ENCODE assay signal across 15 mouse cellular contexts in the genomic region with DNA sequence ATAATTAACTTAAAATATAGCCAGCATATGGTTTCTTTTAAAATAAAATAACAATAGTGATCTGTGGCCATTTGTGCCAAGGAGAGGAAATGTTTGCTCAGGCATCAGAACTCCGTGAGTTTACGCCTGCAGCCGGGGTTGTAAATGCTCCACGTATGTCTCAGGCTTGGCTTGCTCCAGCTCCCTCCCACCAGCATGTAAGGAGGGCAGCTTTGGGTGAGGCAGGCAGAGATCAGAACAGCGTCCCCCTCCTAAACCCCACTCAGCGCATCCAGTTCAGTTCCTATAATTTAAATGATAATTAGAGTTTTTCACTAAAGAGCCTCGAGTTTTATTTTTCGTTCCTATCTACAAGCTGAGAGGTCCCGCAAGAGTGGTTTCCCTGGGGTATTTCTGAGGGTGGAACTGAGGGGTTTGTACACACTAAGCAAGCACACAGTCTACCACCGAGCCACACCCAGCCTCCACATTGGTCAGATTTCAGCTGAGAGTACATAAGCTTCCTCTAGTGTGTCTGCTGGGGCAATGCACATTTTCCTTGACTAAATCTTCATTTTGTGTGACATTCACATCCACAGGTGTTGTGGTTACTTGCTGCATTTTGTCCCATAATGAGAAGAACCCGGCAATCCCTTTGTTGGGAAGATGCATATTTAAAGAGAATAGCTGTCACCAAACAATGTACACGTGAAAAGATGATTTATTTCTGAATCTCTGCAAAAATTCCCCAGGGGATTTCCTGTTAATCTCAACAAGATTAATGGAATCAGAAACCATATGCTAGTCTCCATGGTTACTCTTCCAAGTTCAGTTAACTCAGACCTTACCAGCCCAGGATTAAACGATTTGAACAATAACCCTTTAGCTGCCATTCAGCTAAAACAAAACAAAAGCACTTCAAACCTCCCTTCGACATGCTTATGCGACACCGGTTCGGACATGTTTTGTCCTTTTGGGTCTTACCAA.
A peak's percentile ranks its signal among the peaks of the same experiment; 100 is the strongest.
DNase-seq lines count a peak whose midpoint lies in the region; ATAC-seq lines count a peak whose summit lies in the region.
"Had no signal": no experiment of that assay in that cellular context is flagged by ENCODE, and none has a peak within 500 bp of the region (broad histone marks: within the 10 kb centered on the region; RNA-seq: fewer than 3 reads in every experiment).

No protein-coding gene starts in this region.

- H3K36me3 ChIP-seq in limb, embryonic 13.5 days = no peaks in the 10 kb centered on the region
- no peaks in the 10 kb centered on the region for H3K36me3 ChIP-seq in limb, embryonic 10.5 days
- H3K36me3 ChIP-seq in hindbrain, embryonic 11.5 days (ENCODE audit: control insufficient read depth, insufficient read depth, low read length) = no peaks in the 10 kb centered on the region
- H3K36me3 ChIP-seq in midbrain, embryonic 12.5 days = no peaks in the 10 kb centered on the region

- no peak overlapping the region for H3K4me2 ChIP-seq in limb, embryonic 13.5 days (replicated peaks)
- H3K4me2 ChIP-seq in hindbrain, embryonic 11.5 days (replicated peaks; ENCODE audit: low read depth, low read length) = no peak overlapping the region
- H3K4me2 ChIP-seq in midbrain, embryonic 12.5 days (replicated peaks) = peak overlapping the region; percentile 22
- H3K4me2 ChIP-seq: heart, embryonic 11.5 days had no signal

- H3K4me1 ChIP-seq in limb, embryonic 13.5 days = peaks cover 18% of the 10 kb centered on the region
- no peaks in the 10 kb centered on the region for H3K4me1 ChIP-seq in limb, embryonic 10.5 days
- H3K4me1 ChIP-seq in hindbrain, embryonic 11.5 days (replicated peaks; ENCODE audit: control insufficient read depth, insufficient read depth, low read length) = no peaks in the 10 kb centered on the region
- peaks cover 18% of the 10 kb centered on the region for H3K4me1 ChIP-seq in midbrain, embryonic 12.5 days

- no peak for DNase-seq in limb, embryonic 10.5 days (ENCODE audit: low spot score)
- peak; percentile 49 for DNase-seq in hindbrain, embryonic 11.5 days (ENCODE audit: low spot score)
- peak; percentile 4 for DNase-seq in retina, postnatal 7 days (ENCODE audit: low read depth, low spot score)
- no peak for DNase-seq in MN1 (ENCODE audit: low spot score)
- no peak for DNase-seq in cerebellum, postnatal 4 days (ENCODE audit: low spot score in 2 of 2)
- DNase-seq: right cerebral cortex, postnatal 14 days; thymus, postnatal 4 days had no signal

- WGBS in limb, embryonic 13.5 days = 55% methylated on average over 17 of the region's 17 CpGs
- WGBS in limb, embryonic 10.5 days = 79% methylated on average over 17 of the region's 17 CpGs
- WGBS in hindbrain, embryonic 11.5 days = 53% methylated on average over 17 of the region's 17 CpGs
- WGBS in midbrain, embryonic 12.5 days = 37% methylated on average over 17 of the region's 17 CpGs

- no peaks in the 10 kb centered on the region for H3K27me3 ChIP-seq in limb, embryonic 13.5 days
- no peaks in the 10 kb centered on the region for H3K27me3 ChIP-seq in limb, embryonic 10.5 days (ENCODE audit: low read depth, poor library complexity, severe bottlenecking)
- H3K27me3 ChIP-seq in hindbrain, embryonic 11.5 days (ENCODE audit: control insufficient read depth, insufficient read depth, low read length) = no peaks in the 10 kb centered on the region
- no peaks in the 10 kb centered on the region for H3K27me3 ChIP-seq in midbrain, embryonic 12.5 days

- no peak overlapping the region for H3K9ac ChIP-seq in limb, embryonic 13.5 days
- H3K9ac ChIP-seq in hindbrain, embryonic 11.5 days (ENCODE audit: low read depth, low read length) = no peak overlapping the region
- no peak overlapping the region for H3K9ac ChIP-seq in midbrain, embryonic 12.5 days (replicated peaks)

- ATAC-seq in limb, embryonic 13.5 days (ENCODE audit: low FRiP score, low read depth) = peak; percentile 24; the same call in 1 of the 2 replicates
- ATAC-seq in hindbrain, embryonic 11.5 days (ENCODE audit: low FRiP score) = peak; percentile 87
- peak; percentile 78 for ATAC-seq in midbrain, embryonic 12.5 days (ENCODE audit: low FRiP score, low read depth)
- ATAC-seq in megakaryocyte, adult 5-6 weeks (ENCODE audit: poor library complexity, severe bottlenecking) = no peak
- ATAC-seq: inflammation-experienced regulatory T-cells, adult 6 months; lung, postnatal 0 days had no signal

- no peak overlapping the region for H3K27ac ChIP-seq in limb, embryonic 13.5 days
- H3K27ac ChIP-seq in limb, embryonic 10.5 days = no peak overlapping the region
- H3K27ac ChIP-seq in hindbrain, embryonic 11.5 days (ENCODE audit: low read depth, low read length) = peak overlapping the region; percentile 72
- H3K27ac ChIP-seq in midbrain, embryonic 12.5 days (replicated peaks) = peak overlapping the region; percentile 76
- H3K27ac ChIP-seq: kidney, postnatal 0 days had no signal

- H3K4me3 ChIP-seq in limb, embryonic 13.5 days = no peak overlapping the region
- no peak overlapping the region for H3K4me3 ChIP-seq in limb, embryonic 10.5 days
- no peak overlapping the region for H3K4me3 ChIP-seq in hindbrain, embryonic 11.5 days (ENCODE audit: low read depth, low read length)
- H3K4me3 ChIP-seq in midbrain, embryonic 12.5 days = no peak overlapping the region
- H3K4me3 ChIP-seq: myocyte had no signal

- no peaks in the 10 kb centered on the region for H3K9me3 ChIP-seq in limb, embryonic 13.5 days
- no peaks in the 10 kb centered on the region for H3K9me3 ChIP-seq in limb, embryonic 10.5 days (replicated peaks)
- H3K9me3 ChIP-seq in hindbrain, embryonic 11.5 days (ENCODE audit: control insufficient read depth, low read length) = no peaks in the 10 kb centered on the region
- 0 out of 2 replicates have a peak, but pooled peaks cover 3% of the 10 kb centered on the region for H3K9me3 ChIP-seq in midbrain, embryonic 12.5 days

Comparison
In these comparisons a context has a peak if more than half of its experiments do, and no peak if none do; other contexts are left out.
1. H3K27ac ChIP-seq: peak in hindbrain, embryonic 11.5 days (single experiment) and midbrain, embryonic 12.5 days (single experiment); none in limb, embryonic 13.5 days (single experiment) and limb, embryonic 10.5 days (single experiment).
2. DNase-seq: peak in hindbrain, embryonic 11.5 days (single experiment) and retina, postnatal 7 days (single experiment); none in limb, embryonic 10.5 days (single experiment), MN1 (single experiment) and cerebellum, postnatal 4 days (0 of 2).